Mouse (Mus musculus) liver, embryonic 18 days (tissue): ENCODE measurements around the gene 4930503B20Rik. TPM values are rescaled to one million over a fixed set of nuclear protein-coding genes. Genes with fewer than 3 reads are reported as not detected.

ENCODE experiments used
- polyA plus RNA-seq: library from polyadenylated mRNA; depleted of rRNA; stranded (reverse); fragments of >200 nt; gene quantifications from 2 replicates; pipeline ENCODE4 v1.2.3, GENCODE M21; 2012; rRNA removed

4930503B20Rik gene
- not detected in 2 replicates for polyA plus RNA-seq

DNA sequence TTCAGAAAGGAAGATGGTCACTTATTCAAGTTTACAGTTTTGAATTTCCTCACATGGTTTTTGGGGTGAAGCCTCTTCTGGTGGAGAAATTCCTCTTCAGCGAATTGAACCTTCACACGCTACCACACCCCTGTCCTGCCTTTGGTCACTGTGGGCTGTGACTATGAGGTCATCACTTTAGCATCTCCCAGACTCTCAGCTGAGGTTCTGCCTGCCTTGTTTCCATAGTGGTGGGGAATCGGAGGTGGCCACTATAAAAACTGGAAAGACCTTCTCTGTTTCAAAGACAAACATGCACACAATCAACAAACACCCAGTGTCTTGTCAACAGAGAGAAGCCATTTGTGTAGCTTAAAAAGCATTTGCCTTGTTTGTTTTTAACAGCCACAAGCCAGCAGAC, at the start of gene 4930503B20Rik:
TSS of gene 4930503B20Rik (minus strand) at position 101 of the 400 bp plus-strand sequence.

DNA sequence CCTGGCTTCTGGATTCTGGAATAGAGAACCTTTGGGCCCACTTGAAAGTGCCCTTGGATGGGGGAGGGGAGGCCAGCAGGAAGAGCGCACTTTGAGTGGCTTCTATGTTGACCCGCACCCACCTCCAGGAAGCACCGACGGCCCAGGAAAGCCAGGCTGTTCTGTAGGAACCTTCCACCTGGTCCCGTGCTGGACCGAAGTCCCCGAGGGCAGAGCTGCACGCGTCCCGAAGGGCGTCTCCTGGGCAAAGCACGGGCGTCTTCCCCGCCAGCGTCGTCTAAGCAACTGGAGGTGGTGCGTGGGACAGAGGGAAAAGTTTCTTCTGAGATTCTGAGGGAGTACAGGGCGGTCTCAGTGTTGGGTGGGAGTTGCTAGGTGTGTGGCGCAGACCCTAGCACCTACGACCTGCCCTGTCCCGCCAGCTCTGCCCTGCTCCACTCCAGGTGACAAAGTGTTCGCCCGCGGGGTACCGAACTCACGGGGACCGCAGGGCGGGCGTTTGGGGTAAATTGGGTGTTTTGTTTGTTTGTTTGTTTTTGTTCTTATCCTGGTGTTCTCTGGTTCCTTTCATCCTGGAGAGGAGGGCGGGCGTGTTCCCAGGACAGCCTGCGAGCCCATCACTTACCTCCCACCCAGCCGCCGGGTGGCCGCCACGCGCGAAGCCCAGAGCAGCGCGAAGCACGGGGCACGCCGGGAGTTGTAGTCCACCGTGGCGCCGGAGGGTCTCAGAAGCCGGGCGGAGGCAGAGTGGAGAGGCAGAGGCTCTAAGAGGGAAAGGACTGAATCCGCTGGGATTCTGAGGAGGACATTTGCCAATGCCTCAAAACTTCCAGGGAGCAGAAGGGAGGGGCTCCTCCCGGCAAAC, 33.9 kb upstream of the 4930503B20Rik start, which contains the start of gene Samd13:
TSS of gene Samd13 (minus strand) at position 782 of the 865 bp plus-strand sequence.

GRCm38 (mm10) chr3:146615496-146615895, 35.6 kb downstream of the 4930503B20Rik start, which contains the start of gene Dnase2b:
Gene Dnase2b (minus strand): TSS chr3:146615596.

Other genes starting within 250 kb of the 4930503B20Rik start
- gene Ssx2ip, start 246.7 kb downstream of the 4930503B20Rik start, polyA plus RNA-seq, result 10.5 and 11.0 TPM in 2 replicates
- 3.5 and 3.6 TPM in 2 replicates for gene Ctbs, start 201.5 kb downstream of the 4930503B20Rik start, polyA plus RNA-seq
- gene Spata1, start 151.6 kb downstream of the 4930503B20Rik start, polyA plus RNA-seq, result 1.1 TPM in 2 replicates
- gene Gng5, start 151.5 kb downstream of the 4930503B20Rik start, polyA plus RNA-seq, result 203 and 214 TPM in 2 replicates
- 16.8 and 17.7 TPM in 2 replicates for gene Rpf1, start 129.9 kb downstream of the 4930503B20Rik start, polyA plus RNA-seq
- 651 and 835 TPM in 2 replicates for gene Uox, start 80.9 kb downstream of the 4930503B20Rik start, polyA plus RNA-seq
- 6.0 and 6.2 TPM in 2 replicates for gene Dnase2b, start 35.7 kb downstream of the 4930503B20Rik start, polyA plus RNA-seq
- gene Samd13, start 34.3 kb upstream of the 4930503B20Rik start, polyA plus RNA-seq, result 0.06 and 0.19 TPM in 2 replicates
- 6.9 and 7.7 TPM in 2 replicates for gene Prkacb, start 161.7 kb upstream of the 4930503B20Rik start, polyA plus RNA-seq
- gene Ttll7, start 201.1 kb upstream of the 4930503B20Rik start, polyA plus RNA-seq, result 0.31 and 0.38 TPM in 2 replicates